Mouse (Mus musculus): ENCODE measurements around the gene Zfp273. TPM values are rescaled to one million over a fixed set of nuclear protein-coding genes. Genes with fewer than 3 reads are reported as not detected.
"Not testable (repeated sequence)": the region's sequence is repeated elsewhere in the genome, so short reads cannot be mapped to it uniquely, and the experiment has no call there.

The Zfp273 gene
- total RNA-seq, 2 experiments from 2014 or later: 2.5 to 2.6 TPM

DNA sequence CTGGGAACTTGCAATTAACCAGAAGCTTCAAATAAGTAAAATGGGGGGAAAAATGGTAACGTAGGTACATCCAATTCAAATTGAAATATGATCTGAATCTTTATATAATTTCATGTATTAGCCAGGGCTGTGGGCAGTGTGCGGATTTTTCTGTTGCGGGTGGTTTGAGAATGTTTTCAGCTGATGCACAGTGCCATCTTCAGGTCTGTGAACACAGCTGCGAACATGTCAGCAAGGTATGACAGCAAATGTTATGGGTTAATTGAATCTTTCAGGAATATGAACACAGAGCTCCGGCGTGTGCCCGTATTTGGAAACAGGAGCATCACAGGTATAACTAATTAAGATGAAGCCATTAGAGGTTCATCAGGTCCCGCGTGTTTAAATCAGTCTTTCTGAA is 49.0 kb downstream of the Zfp273 start:
- intact Hi-C loops (cut with DNase I): no loop called here
- DNase-seq (ENCODE audit: low spot score): no peak

DNA sequence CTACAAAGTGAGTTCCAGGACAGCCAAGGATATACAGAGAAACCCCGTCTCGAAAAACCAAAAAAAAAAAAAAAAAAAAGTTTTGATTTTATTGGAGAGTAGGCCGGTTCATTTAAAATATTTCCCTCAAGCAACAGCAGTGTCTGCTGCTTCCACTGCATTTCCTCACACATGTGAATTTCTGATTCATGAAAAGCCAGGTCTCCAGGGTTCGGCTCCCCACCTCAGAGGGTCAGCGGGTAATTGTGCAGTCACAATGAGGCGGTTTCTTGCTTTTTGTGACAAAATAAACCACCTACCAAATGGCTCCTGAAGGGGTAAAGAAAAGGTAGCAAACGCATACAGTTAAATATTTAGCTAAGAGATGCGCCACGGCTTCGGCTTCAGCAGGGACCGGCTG is 49.5 kb downstream of the Zfp273 start, which contains the start of gene BC048507:
BC048507 (plus strand) TSS at position 301 of the 400 bp plus-strand sequence.
- intact Hi-C loops (cut with DNase I): no loop called here
- DNase-seq (ENCODE audit: low spot score): no peak

DNA sequence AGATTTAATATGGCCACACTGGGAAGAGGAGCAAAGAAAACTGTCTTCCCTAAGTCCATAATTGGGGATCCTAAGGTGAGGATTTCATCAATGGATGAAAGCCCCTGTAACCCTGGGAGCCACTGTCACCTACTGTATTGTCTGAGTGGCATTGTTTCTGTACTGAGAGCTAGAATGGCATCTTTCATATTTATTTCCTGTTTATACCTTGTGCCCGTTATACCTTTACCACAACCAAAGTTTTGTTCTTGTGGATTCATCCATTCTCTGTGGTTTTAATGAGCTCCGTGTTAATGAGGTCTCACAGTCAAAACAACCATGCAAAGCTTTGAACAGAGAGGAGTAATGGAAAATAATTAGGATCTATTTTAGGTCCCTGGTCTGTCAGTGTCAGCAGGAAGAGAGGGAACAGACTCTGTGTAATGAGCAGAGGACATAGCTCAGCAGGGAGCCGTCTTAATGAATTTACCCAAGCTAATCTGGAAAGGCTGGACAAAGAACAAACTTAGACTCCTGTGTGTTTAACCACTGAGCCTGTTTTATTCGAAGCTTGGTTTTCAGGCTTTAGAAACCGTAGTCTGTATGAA is 51.3 kb downstream of the Zfp273 start:
- intact Hi-C loops (cut with DNase I): no loop called here
- no peak for DNase-seq (ENCODE audit: low spot score)

DNA sequence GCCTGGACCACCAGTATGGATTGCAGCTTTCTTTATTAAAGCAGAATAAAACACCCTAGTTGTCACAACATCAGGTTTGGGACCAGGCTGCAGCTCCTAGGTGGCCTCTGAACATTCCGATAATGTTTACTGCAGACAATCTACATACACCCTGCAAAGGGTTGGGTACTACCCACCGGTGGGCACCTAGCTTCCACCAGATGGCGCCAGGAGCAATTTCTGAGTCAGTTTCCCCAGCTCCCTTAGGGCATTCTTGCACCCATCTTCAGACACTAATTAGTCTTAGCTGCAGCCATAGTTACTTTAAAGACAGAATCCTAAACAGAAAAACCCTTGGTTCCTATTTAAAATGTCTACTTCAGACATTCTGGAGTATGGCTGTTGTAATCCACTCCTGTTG is 54.4 kb downstream of the Zfp273 start:
- intact Hi-C loops (cut with DNase I): no loop called here

DNA sequence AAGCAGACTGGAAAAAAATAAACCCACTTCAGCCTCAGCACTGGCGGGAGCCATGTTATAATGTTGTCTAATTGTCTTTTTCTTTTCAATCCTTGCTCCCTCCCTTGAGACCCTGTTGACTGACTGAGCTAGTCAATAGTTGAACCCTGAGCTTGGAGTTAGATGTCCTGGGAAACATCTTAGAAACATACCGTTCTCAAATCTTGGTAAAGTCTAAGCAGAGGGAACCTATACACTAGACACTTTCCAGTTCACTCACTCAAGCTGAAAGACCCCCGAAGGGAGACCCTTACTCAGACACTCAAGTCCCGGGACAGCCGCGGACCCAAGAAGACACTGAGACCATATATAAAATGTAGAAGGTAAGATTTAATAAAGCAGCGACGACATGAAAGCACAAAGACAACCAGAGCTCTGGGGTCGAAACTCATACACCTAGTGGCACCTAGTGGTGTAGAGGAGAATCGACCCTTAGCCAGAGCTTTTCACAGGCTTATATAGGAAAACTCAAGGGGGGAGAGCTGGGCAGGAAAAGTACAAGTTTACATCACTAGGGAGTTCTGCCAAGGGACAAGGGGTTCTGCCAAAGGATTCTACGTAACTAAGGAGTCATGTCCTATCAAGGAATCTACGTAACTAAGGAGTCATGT is 62.6 kb downstream of the Zfp273 start:
- intact Hi-C loops (cut with DNase I); DNase-seq (ENCODE audit: low spot score): not testable (repeated sequence)

More for the DNA sequence above, 54.4 kb downstream of the Zfp273 start:
- no peak for DNase-seq (ENCODE audit: low spot score)

Other genes starting within 250 kb of the Zfp273 start
- gene Zfp729b, start 204.0 kb upstream of the Zfp273 start, total RNA-seq (2021): 1 to 10 TPM; 4.0 to 5.6 TPM
- gene Gm49345, start 176.0 kb upstream of the Zfp273 start, total RNA-seq (2021): 1 to 10 TPM in 1 of 2 experiments, not detected in 1; 1.1 TPM
- gene Zfp729a, start 175.9 kb upstream of the Zfp273 start, total RNA-seq (2021): 1 to 10 TPM; 2.9 to 3.7 TPM
- 1 to 10 TPM; 4.0 to 5.7 TPM for gene Zfp738, start 126.7 kb upstream of the Zfp273 start, total RNA-seq (2021)
- 1 to 10 TPM; 6.5 to 7.1 TPM for gene Zfp65, start 84.6 kb upstream of the Zfp273 start, total RNA-seq (2021)
- gene Zfp85, start 58.5 kb upstream of the Zfp273 start, total RNA-seq (2021): 1 to 10 TPM; 1.8 to 2.4 TPM
- gene Zfp493, start 34.0 kb upstream of the Zfp273 start, total RNA-seq (2021): 1 to 10 TPM; 1.5 TPM
- gene Gm10037, start 17.4 kb downstream of the Zfp273 start, total RNA-seq (2021): 1 to 10 TPM in 1 of 2 experiments, not detected in 1; 1.1 TPM
- gene BC048507, start 49.6 kb downstream of the Zfp273 start, total RNA-seq (2021): not detected

Measured in heart, postnatal 25 days (tissue).